Mouse (Mus musculus): ENCODE data around the gene Inip. TPM values are rescaled to one million over a fixed set of nuclear protein-coding genes. Genes with fewer than 3 reads are reported as not detected.

Gene Inip
- total and polyA plus RNA-seq, 2 experiments from 2014 or later, result 20.3 to 40.5 TPM

DNA sequence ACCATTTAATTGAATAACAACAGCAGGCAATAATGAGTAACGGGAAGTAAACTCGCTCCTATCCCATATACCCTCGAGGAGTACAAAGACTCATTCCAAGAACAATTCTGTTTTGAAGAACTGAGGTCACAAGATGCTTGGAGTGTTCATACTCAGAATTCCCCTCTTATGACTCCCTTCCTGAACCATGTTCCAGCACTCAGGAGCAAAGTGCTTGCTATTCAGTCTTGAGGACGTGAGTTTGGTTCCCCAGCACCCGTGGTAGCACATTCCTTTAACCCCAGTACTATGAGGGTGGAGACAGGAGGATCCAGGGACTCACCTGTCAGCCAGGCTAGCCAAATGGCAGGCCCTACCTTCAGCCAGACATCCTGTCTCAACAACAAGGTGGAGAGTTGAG, 29.6 kb upstream of the Inip start:
- Histone ChIP-seq H3K4me2 (ENCODE audit: low read depth, low read length) (no peak overlapping the region), H3K4me3 (ENCODE audit: low read length) (no peak overlapping the region), H3K27me3 (ENCODE audit: insufficient read depth, low read length) (no peaks in the 10 kb centered on the region), H3K9ac (replicated peaks; ENCODE audit: low read length) (no peak overlapping the region), H3K36me3 (ENCODE audit: insufficient read depth, low read length) (no peaks in the 10 kb centered on the region), H3K9me3 (ENCODE audit: low read length) (no peaks in the 10 kb centered on the region), H3K4me1 (ENCODE audit: insufficient read depth, low read length) (no peaks in the 10 kb centered on the region), H3K27ac (no peak overlapping the region)
- TF ChIP-seq CTCF (IDR thresholded peaks at IDR 0.05; ENCODE audit: low read depth), result no peak
- ATAC-seq, result no peak
- WGBS, result 96% methylated on average over 5 of the region's 5 CpGs
- no peak for DNase-seq (ENCODE audit: low spot score)

DNA sequence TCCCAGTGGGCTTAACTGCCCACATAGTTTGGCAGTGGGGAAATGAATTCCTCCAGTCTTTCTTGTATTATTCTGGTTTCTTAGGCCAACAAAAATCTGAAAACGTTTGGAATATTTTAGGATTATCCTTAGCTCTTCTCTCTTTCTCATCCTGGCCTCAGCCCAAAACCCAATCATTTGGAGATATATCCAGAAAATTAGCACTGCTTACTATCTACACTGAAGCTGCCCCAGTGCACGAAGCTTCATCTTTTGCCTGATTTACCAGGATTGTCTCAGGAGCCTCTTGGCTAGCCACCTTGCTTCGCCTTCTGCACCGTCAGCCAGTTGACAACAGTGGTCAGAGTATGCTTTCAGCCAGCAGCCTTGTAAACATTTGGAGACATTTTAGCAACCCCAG, 27.7 kb upstream of the Inip start:
- 66% methylated on average over 4 of the region's 4 CpGs for WGBS
- H3K36me3 ChIP-seq (ENCODE audit: insufficient read depth, low read length), result no peaks in the 10 kb centered on the region
- no peak overlapping the region for H3K9ac ChIP-seq (replicated peaks; ENCODE audit: low read length)
- ATAC-seq, result no peak
- no peak for TF ChIP-seq CTCF (IDR thresholded peaks at IDR 0.05; ENCODE audit: low read depth)
- no peaks in the 10 kb centered on the region; the same call in 1 of the 2 replicates for H3K4me1 ChIP-seq (ENCODE audit: insufficient read depth, low read length)
- no peak overlapping the region for H3K27ac ChIP-seq
- H3K27me3 ChIP-seq (ENCODE audit: insufficient read depth, low read length), result no peaks in the 10 kb centered on the region
- no peaks in the 10 kb centered on the region for H3K9me3 ChIP-seq (ENCODE audit: low read length)
- no peak for DNase-seq (ENCODE audit: low spot score)
- H3K4me2 ChIP-seq (ENCODE audit: low read depth, low read length), result no peak overlapping the region
- H3K4me3 ChIP-seq (ENCODE audit: low read length), result no peak overlapping the region

DNA sequence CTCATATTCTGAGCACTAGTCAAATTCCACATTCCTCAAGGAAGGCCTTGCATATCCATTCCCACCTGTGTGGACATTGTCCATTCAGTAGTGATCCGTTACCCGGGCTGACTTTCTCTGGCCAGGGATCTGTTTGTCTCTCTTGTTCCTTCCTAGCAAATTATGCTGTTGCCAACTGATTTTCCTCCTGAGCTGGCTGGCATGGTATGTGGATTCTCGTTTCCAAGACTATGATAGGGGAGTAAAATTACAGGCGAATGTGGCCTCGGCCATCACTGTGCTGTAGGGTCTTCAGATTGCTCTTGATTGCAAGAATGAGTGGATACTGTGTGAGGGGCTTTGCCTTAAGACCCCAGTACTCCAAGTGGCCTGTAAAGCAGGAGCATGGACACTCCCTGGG, 25.0 kb upstream of the Inip start:
- 46% methylated on average over 5 of the region's 5 CpGs for WGBS
- DNase-seq (ENCODE audit: low spot score) (peak; percentile 41), ATAC-seq (no peak)
- Histone ChIP-seq H3K9me3 (ENCODE audit: low read length) (no peaks in the 10 kb centered on the region), H3K4me3 (ENCODE audit: low read length) (no peak overlapping the region), H3K4me1 (ENCODE audit: insufficient read depth, low read length) (no peaks in the 10 kb centered on the region; the same call in 1 of the 2 replicates), H3K4me2 (ENCODE audit: low read depth, low read length) (no peak overlapping the region), H3K27me3 (ENCODE audit: insufficient read depth, low read length) (no peaks in the 10 kb centered on the region), H3K27ac (peak overlapping the region; percentile 60), H3K36me3 (ENCODE audit: insufficient read depth, low read length) (no peaks in the 10 kb centered on the region), H3K9ac (replicated peaks; ENCODE audit: low read length) (no peak overlapping the region)
- TF ChIP-seq CTCF (IDR thresholded peaks at IDR 0.05; ENCODE audit: low read depth), result no peak

DNA sequence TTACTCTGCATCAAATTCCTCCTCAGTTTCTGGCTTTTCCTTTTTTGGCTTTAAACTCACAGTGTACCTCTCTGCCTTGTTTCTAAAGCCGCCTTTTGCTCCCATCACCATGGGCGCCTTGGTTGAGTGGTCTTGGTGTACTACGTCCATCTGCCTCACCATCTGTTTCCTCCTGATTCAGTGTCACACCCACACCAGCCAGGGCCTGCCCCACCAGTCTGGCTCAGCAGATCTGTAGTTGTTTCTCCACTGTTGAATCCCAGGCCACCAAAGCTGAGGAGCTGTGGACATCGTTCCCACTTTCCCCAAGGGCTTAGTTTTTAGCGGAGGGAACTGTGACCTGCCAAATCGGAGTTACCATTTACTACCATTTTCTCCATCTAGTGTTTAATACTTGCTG, 24.2 kb upstream of the Inip start:
- no peaks in the 10 kb centered on the region for H3K36me3 ChIP-seq (ENCODE audit: insufficient read depth, low read length)
- no peaks in the 10 kb centered on the region for H3K9me3 ChIP-seq (ENCODE audit: low read length)
- H3K27ac ChIP-seq, result peak overlapping the region; percentile 60; the same call in 1 of the 2 replicates
- H3K27me3 ChIP-seq (ENCODE audit: insufficient read depth, low read length), result no peaks in the 10 kb centered on the region
- 50% methylated on average over 6 of the region's 6 CpGs for WGBS
- no peak overlapping the region for H3K4me3 ChIP-seq (ENCODE audit: low read length)
- ATAC-seq (peak; percentile 82), DNase-seq (ENCODE audit: low spot score) (peak; percentile 76)
- H3K9ac ChIP-seq (replicated peaks; ENCODE audit: low read length), result no peak overlapping the region
- H3K4me2 ChIP-seq (ENCODE audit: low read depth, low read length), result no peak overlapping the region
- H3K4me1 ChIP-seq (ENCODE audit: insufficient read depth, low read length), result no peaks in the 10 kb centered on the region; the same call in 1 of the 2 replicates
- TF ChIP-seq CTCF (IDR thresholded peaks at IDR 0.05; ENCODE audit: low read depth), result no peak

DNA sequence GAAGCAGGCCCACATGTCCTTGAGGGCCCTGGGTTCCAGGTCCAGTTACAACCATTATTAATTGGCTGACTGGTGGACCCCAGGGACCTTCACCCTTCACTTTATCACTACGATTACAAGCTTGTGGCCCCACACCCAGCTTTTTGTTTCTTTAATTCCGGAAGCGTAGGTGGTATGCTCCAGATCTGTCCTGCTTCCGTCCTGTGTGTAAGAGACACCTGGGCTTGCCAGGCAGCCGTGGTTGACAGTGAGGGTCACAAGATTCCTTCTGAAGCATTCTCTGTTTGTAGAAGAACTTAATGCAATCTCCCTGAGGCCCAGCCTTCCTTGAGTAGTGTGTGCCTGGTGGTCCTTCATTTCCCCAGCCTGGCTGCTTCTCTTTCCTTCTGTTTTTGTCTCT, 23.5 kb upstream of the Inip start:
- Histone ChIP-seq H3K36me3 (ENCODE audit: insufficient read depth, low read length) (no peaks in the 10 kb centered on the region), H3K9me3 (ENCODE audit: low read length) (no peaks in the 10 kb centered on the region), H3K4me1 (ENCODE audit: insufficient read depth, low read length) (no peaks in the 10 kb centered on the region; the same call in 1 of the 2 replicates), H3K4me2 (ENCODE audit: low read depth, low read length) (no peak overlapping the region), H3K4me3 (ENCODE audit: low read length) (no peak overlapping the region), H3K27ac (0 out of 2 replicates have a peak overlapping the region, but pooled peaks have one; percentile 22), H3K9ac (replicated peaks; ENCODE audit: low read length) (no peak overlapping the region), H3K27me3 (ENCODE audit: insufficient read depth, low read length) (no peaks in the 10 kb centered on the region)
- ATAC-seq, result no peak
- WGBS, result 93% methylated on average over 5 of the region's 5 CpGs
- TF ChIP-seq CTCF (IDR thresholded peaks at IDR 0.05; ENCODE audit: low read depth), result no peak
- DNase-seq (ENCODE audit: low spot score), result no peak

DNA sequence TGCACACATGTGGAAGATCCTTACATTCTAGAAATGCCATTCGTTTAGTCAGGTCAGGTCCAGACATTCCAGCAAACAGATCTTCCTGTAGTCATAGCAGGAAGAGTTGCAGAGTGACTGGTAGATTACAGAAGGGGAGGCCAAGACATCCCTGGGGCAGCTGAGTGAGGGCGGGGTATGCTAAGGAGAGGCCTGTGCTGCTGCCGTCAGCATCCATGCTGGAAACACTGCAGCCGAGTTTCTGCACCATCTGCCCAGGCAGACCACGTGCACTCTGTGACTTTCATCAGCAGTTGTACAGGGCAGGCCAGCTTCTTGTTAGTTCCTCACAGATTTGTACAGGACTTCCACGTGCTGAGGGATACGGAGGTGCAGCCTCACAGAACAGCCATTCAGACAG, 22.1 kb upstream of the Inip start:
- no peak overlapping the region for H3K9ac ChIP-seq (replicated peaks; ENCODE audit: low read length)
- ATAC-seq (peak; percentile 52), DNase-seq (ENCODE audit: low spot score) (peak; percentile 66)
- peaks cover 3% of the 10 kb centered on the region for H3K4me1 ChIP-seq (ENCODE audit: insufficient read depth, low read length)
- no peak overlapping the region for H3K4me2 ChIP-seq (ENCODE audit: low read depth, low read length)
- H3K36me3 ChIP-seq (ENCODE audit: insufficient read depth, low read length), result no peaks in the 10 kb centered on the region
- H3K27ac ChIP-seq, result peak overlapping the region; percentile 12; the same call in 1 of the 2 replicates
- no peak for TF ChIP-seq CTCF (IDR thresholded peaks at IDR 0.05; ENCODE audit: low read depth)
- H3K4me3 ChIP-seq (ENCODE audit: low read length), result no peak overlapping the region
- WGBS, result 51% methylated on average over 7 of the region's 7 CpGs
- H3K9me3 ChIP-seq (ENCODE audit: low read length), result no peaks in the 10 kb centered on the region
- H3K27me3 ChIP-seq (ENCODE audit: insufficient read depth, low read length), result no peaks in the 10 kb centered on the region

DNA sequence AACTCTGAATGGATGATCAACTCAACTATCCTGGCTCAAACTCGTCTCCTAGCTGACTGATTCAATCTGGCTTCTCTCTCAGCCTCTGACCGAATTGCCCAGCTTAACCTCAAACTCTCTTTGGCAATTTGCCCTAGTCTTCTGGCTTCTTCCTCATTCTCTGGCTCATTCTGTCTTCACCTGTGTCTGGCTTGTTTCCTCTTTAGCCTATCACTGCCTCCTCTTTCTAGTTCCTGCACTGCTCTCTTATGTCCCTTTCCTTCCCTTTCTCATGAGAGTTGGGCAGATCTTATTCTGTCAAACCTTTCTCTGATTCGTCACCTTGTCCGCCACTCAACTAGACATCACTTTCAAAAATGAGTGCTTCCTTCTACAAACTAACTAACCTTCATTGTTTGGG, 20.7 kb upstream of the Inip start:
- no peak overlapping the region for H3K4me3 ChIP-seq (ENCODE audit: low read length)
- H3K4me2 ChIP-seq (ENCODE audit: low read depth, low read length), result no peak overlapping the region
- ATAC-seq (no peak), DNase-seq (ENCODE audit: low spot score) (no peak)
- WGBS, result 68% methylated on average over 4 of the region's 4 CpGs
- H3K27me3 ChIP-seq (ENCODE audit: insufficient read depth, low read length), result no peaks in the 10 kb centered on the region
- no peak overlapping the region for H3K27ac ChIP-seq
- H3K9me3 ChIP-seq (ENCODE audit: low read length), result no peaks in the 10 kb centered on the region
- TF ChIP-seq CTCF (IDR thresholded peaks at IDR 0.05; ENCODE audit: low read depth), result no peak
- H3K36me3 ChIP-seq (ENCODE audit: insufficient read depth, low read length), result no peaks in the 10 kb centered on the region
- peaks cover 3% of the 10 kb centered on the region for H3K4me1 ChIP-seq (ENCODE audit: insufficient read depth, low read length)
- H3K9ac ChIP-seq (replicated peaks; ENCODE audit: low read length), result no peak overlapping the region

All from hindbrain, postnatal 0 days (tissue).